Mouse (Mus musculus): ENCODE measurements around the gene Ahdc1. TPM values are rescaled to one million over a fixed set of nuclear protein-coding genes. Genes with fewer than 3 reads are reported as not detected.

Gene Ahdc1
- polyA plus RNA-seq, 1 experiment from 2014 or later: 6.9 TPM

DNA sequence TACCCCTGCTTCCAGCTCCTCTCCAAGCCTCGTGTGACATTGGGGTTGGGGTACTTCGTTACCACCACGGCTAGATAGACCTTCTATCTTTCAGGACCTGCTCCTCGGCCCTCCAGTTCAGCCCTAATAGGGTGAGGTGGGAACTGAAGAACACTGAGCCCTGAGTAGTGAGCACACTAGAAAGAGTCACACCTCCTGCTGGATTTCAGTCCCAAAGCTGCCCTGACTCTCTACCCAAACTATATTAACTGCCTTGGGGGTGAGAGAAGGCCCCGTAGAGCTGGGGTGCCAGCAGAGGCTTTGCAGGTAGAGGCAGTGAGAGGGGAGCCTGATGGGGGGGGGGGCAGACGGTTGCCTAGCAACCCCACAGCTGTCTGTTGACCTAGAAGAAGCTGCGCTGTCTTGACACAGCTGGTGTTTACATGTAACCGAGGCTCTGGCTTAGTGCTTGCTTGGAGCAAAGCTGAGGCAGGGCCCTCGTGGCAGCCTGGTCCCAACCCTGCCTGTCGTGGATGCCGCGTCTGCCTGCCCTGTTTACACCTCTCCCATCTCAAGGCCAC is 74.8 kb downstream of the Ahdc1 start:
- Histone ChIP-seq H3K9me3 (no peaks in the 10 kb centered on the region), H3K36me3 (peaks cover 4% of the 10 kb centered on the region), H3K27me3 (replicated peaks) (no peaks in the 10 kb centered on the region), H3K9ac (peak overlapping the region; percentile 80), H3K4me3 (peak overlapping the region; percentile 53), H3K27ac (replicated peaks) (peak overlapping the region; percentile 99), H3K4me2 (peak overlapping the region; percentile 87), H3K4me1 (peaks cover 79% of the 10 kb centered on the region)
- no peak for ATAC-seq (ENCODE audit: extremely low read depth, insufficient number of reproducible peaks, low FRiP score, low TSS enrichment)
- WGBS: 13% methylated on average over 12 of the region's 12 CpGs

DNA sequence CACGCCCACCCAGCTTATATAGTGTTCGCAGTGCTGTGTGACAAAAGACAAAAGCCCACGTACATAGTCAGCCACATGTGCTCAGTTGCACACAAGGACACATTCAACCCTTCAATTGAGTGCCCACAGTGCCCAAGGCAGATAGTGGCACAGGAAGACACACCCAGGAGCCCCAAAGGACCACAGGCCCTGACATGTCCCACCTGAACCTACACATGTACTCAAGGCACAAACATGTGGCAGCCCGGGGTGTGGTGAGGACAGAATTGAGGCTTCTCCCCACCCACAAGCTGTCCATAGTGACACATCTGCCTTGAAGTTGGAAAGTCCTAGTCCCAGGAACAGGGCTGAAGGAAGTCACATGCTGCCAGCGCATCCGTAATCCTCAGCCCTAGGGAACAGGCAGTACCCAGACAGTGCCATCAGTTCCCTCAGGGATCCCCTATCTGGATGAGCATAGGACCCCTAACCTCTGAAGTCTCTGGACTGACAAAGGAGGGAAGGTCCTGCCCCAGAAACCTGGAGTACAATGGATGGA is 76.2 kb downstream of the Ahdc1 start:
- ATAC-seq (ENCODE audit: extremely low read depth, insufficient number of reproducible peaks, low FRiP score, low TSS enrichment): no peak
- Histone ChIP-seq H3K27me3 (replicated peaks) (no peaks in the 10 kb centered on the region), H3K36me3 (no peaks in the 10 kb centered on the region), H3K27ac (replicated peaks) (peak overlapping the region; percentile 99), H3K4me3 (no peak overlapping the region), H3K9me3 (no peaks in the 10 kb centered on the region), H3K4me1 (peaks cover 89% of the 10 kb centered on the region), H3K4me2 (peak overlapping the region; percentile 48), H3K9ac (peak overlapping the region; percentile 77)
- 71% methylated on average over 6 of the region's 6 CpGs for WGBS

DNA sequence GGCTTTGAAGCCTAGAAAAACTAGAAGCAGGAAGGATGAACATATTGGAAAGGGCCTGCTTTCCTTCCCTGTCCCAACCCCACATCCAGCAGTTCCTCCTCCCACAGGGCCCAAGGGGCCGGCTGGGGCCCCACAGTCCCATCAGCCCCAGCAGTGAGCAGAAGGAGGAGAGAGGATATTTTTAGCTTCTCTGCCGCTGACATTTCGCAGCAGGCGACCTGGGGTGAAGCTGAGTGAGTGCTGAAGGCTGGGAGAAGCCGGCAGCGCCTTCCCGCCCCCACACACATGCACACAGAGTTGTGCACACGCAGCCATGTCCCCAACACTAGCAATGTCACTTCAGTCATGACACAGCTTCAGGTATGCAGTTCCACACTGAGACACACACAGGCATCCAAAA is 76.8 kb downstream of the Ahdc1 start:
- H3K36me3 ChIP-seq: no peaks in the 10 kb centered on the region
- no peaks in the 10 kb centered on the region for H3K27me3 ChIP-seq (replicated peaks)
- H3K4me3 ChIP-seq: no peak overlapping the region
- peaks cover 95% of the 10 kb centered on the region for H3K4me1 ChIP-seq
- H3K9ac ChIP-seq: peak overlapping the region; percentile 77
- peak overlapping the region; percentile 99 for H3K27ac ChIP-seq (replicated peaks)
- H3K4me2 ChIP-seq: peak overlapping the region; percentile 48
- WGBS: 4% methylated on average over 8 of the region's 8 CpGs
- no peaks in the 10 kb centered on the region for H3K9me3 ChIP-seq
- no peak for ATAC-seq (ENCODE audit: extremely low read depth, insufficient number of reproducible peaks, low FRiP score, low TSS enrichment)

DNA sequence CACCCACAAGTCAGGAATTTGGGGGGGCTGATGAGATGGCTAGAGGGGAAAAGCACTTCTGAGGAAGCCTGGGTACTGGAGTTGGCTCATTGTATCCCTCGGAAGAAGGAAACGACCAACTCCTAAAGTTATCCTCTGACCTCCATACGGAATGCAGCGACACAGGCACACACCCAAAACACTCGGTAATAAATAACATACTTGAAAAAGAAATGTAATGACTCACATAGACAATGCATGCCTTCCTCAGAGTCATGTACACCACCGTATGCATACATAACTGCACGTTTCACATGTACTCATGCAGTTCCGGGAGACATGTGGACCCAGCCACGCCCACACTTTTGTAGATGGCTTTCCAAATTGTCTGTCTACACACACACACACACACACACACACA is 78.3 kb downstream of the Ahdc1 start:
- H3K27ac ChIP-seq (replicated peaks): peak overlapping the region; percentile 99
- ATAC-seq (ENCODE audit: extremely low read depth, insufficient number of reproducible peaks, low FRiP score, low TSS enrichment): no peak
- H3K9ac ChIP-seq: no peak overlapping the region
- H3K27me3 ChIP-seq (replicated peaks): no peaks in the 10 kb centered on the region
- WGBS: 75% methylated on average over 9 of the region's 9 CpGs
- H3K36me3 ChIP-seq: no peaks in the 10 kb centered on the region
- no peak overlapping the region for H3K4me3 ChIP-seq
- H3K9me3 ChIP-seq: no peaks in the 10 kb centered on the region
- no peak overlapping the region for H3K4me2 ChIP-seq
- H3K4me1 ChIP-seq: peaks cover 99% of the 10 kb centered on the region

DNA sequence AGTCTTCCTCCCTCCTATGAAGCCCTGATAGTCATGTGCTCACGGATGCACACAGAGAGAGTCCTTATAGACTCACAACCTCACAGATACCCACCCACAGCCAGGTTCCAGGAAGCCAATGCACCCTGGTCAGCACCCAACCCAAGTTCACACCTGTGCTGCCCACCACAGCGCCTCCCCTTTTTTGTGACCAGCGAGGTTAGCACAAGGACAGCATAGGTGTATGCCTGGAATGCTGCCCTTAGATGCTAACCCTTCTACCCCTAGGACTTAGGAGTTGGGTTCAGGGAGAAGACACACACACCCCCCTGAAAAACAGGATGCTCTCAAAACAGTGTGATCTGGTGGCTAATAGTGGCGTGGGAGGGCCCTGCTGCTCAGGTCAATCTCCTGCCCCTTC is 78.7 kb downstream of the Ahdc1 start:
- no peaks in the 10 kb centered on the region for H3K36me3 ChIP-seq
- WGBS: 69% methylated on average over 4 of the region's 4 CpGs
- H3K4me1 ChIP-seq: peaks cover 99% of the 10 kb centered on the region
- H3K27me3 ChIP-seq (replicated peaks): no peaks in the 10 kb centered on the region
- peak overlapping the region; percentile 66 for H3K9ac ChIP-seq
- ATAC-seq (ENCODE audit: extremely low read depth, insufficient number of reproducible peaks, low FRiP score, low TSS enrichment): no peak
- peak overlapping the region; percentile 39 for H3K4me2 ChIP-seq
- H3K27ac ChIP-seq (replicated peaks): peak overlapping the region; percentile 99
- H3K4me3 ChIP-seq: no peak overlapping the region
- H3K9me3 ChIP-seq: no peaks in the 10 kb centered on the region

DNA sequence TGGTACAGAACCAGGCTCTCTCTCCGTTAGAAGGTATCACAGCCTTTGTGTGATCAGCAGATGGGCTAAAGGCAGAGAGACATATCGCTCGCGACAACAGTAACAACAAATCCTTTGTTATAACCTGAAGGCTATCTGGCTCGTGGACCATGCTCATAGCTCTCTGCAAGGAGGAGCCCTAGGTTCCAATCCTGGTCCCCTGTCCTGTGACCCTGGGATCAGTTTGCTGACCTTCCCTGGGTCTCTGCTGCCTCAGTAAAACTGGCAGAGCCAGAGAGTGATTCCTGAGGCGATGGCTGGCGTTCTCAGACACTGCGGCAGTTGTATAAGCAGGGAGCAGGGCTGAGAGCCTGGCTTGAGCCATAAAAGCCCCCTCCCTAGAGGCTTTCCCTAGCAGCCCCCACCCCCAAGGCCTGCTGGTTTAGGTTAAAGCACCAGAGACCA is 79.2 kb downstream of the Ahdc1 start:
- Histone ChIP-seq H3K4me1 (peaks cover 99% of the 10 kb centered on the region), H3K36me3 (no peaks in the 10 kb centered on the region), H3K4me3 (no peak overlapping the region), H3K9me3 (no peaks in the 10 kb centered on the region), H3K9ac (peak overlapping the region; percentile 66), H3K27ac (replicated peaks) (peak overlapping the region; percentile 99), H3K4me2 (peak overlapping the region; percentile 39), H3K27me3 (replicated peaks) (no peaks in the 10 kb centered on the region)
- 35% methylated on average over 8 of the region's 8 CpGs for WGBS
- no peak for ATAC-seq (ENCODE audit: extremely low read depth, insufficient number of reproducible peaks, low FRiP score, low TSS enrichment)

DNA sequence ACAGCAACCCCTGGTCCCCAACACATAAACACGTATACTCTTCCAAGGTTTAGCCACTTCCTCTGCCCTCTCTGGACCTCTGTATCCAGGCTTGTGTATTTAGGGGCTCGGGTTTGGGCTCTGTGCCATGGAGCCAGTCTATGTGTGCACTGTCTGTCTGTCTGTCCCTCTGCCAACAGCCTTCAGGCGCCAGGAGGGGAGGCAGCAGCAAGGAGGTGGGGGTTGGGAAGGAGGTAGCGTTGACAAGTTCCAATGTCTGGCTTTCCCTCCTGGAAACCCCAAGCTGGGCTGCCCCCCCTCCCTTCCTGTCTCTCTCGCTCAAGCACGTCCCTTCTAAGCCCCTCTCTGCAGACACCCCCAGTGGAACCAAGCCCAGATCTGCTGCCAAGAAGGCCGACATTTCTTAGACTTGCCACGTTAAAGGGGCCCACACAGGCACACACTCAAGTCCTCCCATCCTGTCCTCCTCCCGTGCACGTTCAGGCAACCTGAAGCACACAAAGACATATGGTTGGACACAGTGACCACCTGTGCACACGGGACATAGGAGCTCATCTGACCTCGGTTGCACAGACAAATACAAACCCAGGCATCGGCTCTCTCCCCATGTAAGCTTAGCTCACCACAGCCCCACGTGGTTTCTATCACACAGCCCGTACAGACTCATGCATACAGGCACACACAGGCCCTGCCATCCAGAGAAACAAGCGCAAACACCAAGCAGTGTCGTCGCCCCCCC is 79.8 kb downstream of the Ahdc1 start:
- WGBS: 17% methylated on average over 16 of the region's 18 CpGs
- Histone ChIP-seq H3K9me3 (no peaks in the 10 kb centered on the region), H3K9ac (peak overlapping the region; percentile 66), H3K36me3 (no peaks in the 10 kb centered on the region), H3K4me1 (peaks cover 98% of the 10 kb centered on the region), H3K4me2 (peak overlapping the region; percentile 39), H3K27me3 (replicated peaks) (no peaks in the 10 kb centered on the region), H3K27ac (replicated peaks) (peak overlapping the region; percentile 99), H3K4me3 (no peak overlapping the region)
- peak; percentile 21; the same call in 1 of the 2 replicates for ATAC-seq (ENCODE audit: extremely low read depth, insufficient number of reproducible peaks, low FRiP score, low TSS enrichment)

DNA sequence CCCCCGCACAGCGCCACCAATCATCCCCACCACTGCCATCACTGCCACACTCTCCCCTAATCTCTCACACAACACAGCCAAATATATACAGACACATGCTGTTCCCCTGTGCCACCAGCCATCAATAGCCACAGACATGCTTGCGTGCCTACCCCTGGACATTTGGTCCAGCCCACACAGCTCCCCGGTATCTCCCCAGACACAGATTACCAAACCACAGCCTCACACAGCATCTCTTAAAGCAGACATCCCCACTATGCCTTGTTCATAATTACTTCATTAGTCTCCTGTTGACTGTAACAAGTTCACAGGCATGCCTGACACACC is 80.4 kb downstream of the Ahdc1 start:
- no peak for ATAC-seq (ENCODE audit: extremely low read depth, insufficient number of reproducible peaks, low FRiP score, low TSS enrichment)
- Histone ChIP-seq H3K36me3 (no peaks in the 10 kb centered on the region), H3K9me3 (no peaks in the 10 kb centered on the region), H3K4me3 (no peak overlapping the region), H3K4me1 (peaks cover 93% of the 10 kb centered on the region), H3K27ac (replicated peaks) (peak overlapping the region; percentile 99), H3K27me3 (replicated peaks) (no peaks in the 10 kb centered on the region), H3K9ac (peak overlapping the region; percentile 66), H3K4me2 (peak overlapping the region; percentile 39)
- WGBS: 41% methylated on average over 3 of the region's 4 CpGs

DNA sequence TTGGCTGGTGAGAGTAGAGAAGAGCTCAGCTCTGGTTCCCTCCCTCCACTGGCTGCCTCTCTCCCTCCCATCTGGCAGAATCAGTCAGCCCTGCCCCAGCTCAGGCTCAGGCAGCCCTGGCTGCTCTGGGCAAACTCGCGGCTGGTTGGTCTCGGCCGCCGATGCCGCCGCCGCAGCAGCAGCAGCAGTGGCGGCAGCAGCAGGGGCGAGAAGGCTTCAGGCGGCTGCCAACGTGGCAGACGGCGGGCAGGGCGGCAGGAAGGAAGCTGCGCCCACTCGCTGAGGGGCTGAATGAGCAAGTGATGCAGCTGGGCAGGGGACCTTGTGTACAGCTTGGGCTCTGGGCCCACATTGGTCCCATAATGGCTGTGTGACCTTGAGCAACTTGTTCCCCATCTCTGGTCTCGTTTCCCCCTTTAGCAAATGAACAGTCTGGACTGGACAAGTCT is 81.4 kb downstream of the Ahdc1 start:
- WGBS: 8% methylated on average over 18 of the region's 18 CpGs
- no peak; the same call in 1 of the 2 replicates for ATAC-seq (ENCODE audit: extremely low read depth, insufficient number of reproducible peaks, low FRiP score, low TSS enrichment)
- H3K4me3 ChIP-seq: peak overlapping the region; percentile 35

DNA sequence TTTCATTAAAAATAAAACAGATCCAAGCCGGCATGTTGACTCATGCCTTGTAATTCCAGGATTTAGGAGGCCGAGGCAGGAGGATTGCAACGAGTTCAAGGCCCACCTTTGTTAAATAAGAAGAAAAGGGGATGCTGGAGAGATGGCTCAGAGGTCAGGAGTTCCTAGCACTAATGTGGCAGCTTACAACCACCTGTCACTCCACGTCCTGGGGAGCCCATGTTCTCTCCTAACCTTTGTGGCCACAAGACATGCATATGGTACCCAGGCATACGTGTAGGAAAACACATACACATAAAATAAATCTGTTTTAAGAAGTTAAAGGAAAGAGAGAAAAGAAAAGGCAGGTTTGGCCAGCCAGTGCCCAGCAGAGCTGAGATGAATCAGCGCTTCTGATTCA is 82.0 kb downstream of the Ahdc1 start:
- 47% methylated on average over 6 of the region's 6 CpGs for WGBS
- Histone ChIP-seq H3K4me3 (no peak overlapping the region), H3K9me3 (no peaks in the 10 kb centered on the region), H3K27me3 (replicated peaks) (no peaks in the 10 kb centered on the region), H3K4me2 (peak overlapping the region; percentile 63; the same call in 1 of the 2 replicates), H3K9ac (peak overlapping the region; percentile 80), H3K36me3 (no peaks in the 10 kb centered on the region), H3K27ac (replicated peaks) (peak overlapping the region; percentile 99), H3K4me1 (peaks cover 77% of the 10 kb centered on the region)
- no peak for ATAC-seq (ENCODE audit: extremely low read depth, insufficient number of reproducible peaks, low FRiP score, low TSS enrichment)

More for the DNA sequence above, 81.4 kb downstream of the Ahdc1 start:
- peak overlapping the region; percentile 80 for H3K9ac ChIP-seq
- no peaks in the 10 kb centered on the region for H3K36me3 ChIP-seq
- H3K9me3 ChIP-seq: no peaks in the 10 kb centered on the region
- no peaks in the 10 kb centered on the region for H3K27me3 ChIP-seq (replicated peaks)
- peak overlapping the region; percentile 99 for H3K27ac ChIP-seq (replicated peaks)
- peak overlapping the region; percentile 63 for H3K4me2 ChIP-seq
- H3K4me1 ChIP-seq: peaks cover 82% of the 10 kb centered on the region

DNA sequence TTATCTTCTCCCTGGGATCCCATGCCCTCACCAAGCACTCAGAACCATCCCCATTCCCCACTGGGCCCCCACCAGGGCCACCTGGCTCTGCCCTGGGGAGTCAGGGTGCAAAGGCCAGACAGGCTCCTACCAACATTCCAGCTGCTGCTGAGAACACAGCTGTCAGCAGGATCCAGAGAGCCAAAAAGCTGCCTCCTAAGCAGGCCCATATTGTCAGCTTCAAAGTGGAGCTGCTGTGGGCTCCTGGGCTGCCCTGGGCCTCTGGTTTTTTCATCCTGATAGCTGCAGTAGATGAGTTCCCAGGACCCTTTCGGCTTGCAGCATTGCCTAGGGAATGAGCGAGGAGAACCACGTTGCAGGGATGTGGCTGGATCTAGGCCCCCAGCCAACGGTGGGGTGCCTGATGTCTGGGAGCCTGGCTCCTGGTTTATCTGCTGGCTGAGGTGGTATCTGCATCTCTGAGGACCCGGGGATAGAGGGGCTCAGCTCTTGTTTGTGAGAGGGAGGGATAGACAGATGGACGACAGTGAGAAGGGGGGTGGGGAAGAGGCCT is 82.5 kb downstream of the Ahdc1 start:
- H3K27me3 ChIP-seq (replicated peaks): no peaks in the 10 kb centered on the region
- no peaks in the 10 kb centered on the region for H3K36me3 ChIP-seq
- H3K9me3 ChIP-seq: no peaks in the 10 kb centered on the region
- H3K4me3 ChIP-seq: no peak overlapping the region
- ATAC-seq (ENCODE audit: extremely low read depth, insufficient number of reproducible peaks, low FRiP score, low TSS enrichment): peak; percentile 13; the same call in 1 of the 2 replicates
- H3K4me1 ChIP-seq: peaks cover 72% of the 10 kb centered on the region
- WGBS: 2% methylated on average over 6 of the region's 6 CpGs
- peak overlapping the region; percentile 63; the same call in 1 of the 2 replicates for H3K4me2 ChIP-seq
- H3K27ac ChIP-seq (replicated peaks): peak overlapping the region; percentile 99
- H3K9ac ChIP-seq: peak overlapping the region; percentile 80
